ENCODE assay signal across 8 mouse cellular contexts in genomic region chr11:87592354-87592695, GRCm38 (mm10). TPM values are rescaled to one million over a fixed set of nuclear protein-coding genes. Genes with fewer than 3 reads are reported as not detected.
A peak's percentile ranks its signal among the peaks of the same experiment; 100 is the strongest.
DNase-seq lines count a peak whose midpoint lies in the region; ATAC-seq and TF ChIP-seq lines count a peak whose summit lies in the region.

No protein-coding gene starts in this region.

- under 1% methylated on average over 15 of the region's 15 CpGs for WGBS in heart, embryonic 11.5 days (ENCODE audit: insufficient replicate concordance)
- 0% methylated on average over 14 of the region's 15 CpGs for WGBS in forebrain, embryonic 16.5 days
- under 1% methylated on average over 15 of the region's 15 CpGs for WGBS in macrophage (ENCODE audit: missing documents)

- H3K27ac ChIP-seq in heart, embryonic 11.5 days (ENCODE audit: low read depth, low read length), result peak overlapping the region; percentile 94
- H3K27ac ChIP-seq in ES-Bruce4 (ENCODE audit: insufficient read depth, low read length) (peak overlapping the region; percentile 34; the same call in 1 of the 2 replicates), macrophage (peak overlapping the region; percentile 81)
- H3K27ac ChIP-seq in forebrain, embryonic 16.5 days (ENCODE audit: low read length), result peak overlapping the region; percentile 92

- TF ChIP-seq CTCF in ES-Bruce4 (IDR thresholded peaks at IDR 0.05; ENCODE audit: low read depth, low read length), result no peak

- TF ChIP-seq EP300 in ES-Bruce4 (IDR thresholded peaks at IDR 0.05; ENCODE audit: insufficient read depth, low read depth, low read length), result no peak

- no peak for DNase-seq in heart, adult 8-10 months (ENCODE audit: low spot score)
- no peak for DNase-seq in layer of hippocampus, postnatal 36 days
- no peak for DNase-seq in adrenal gland, postnatal 10 days
- DNase-seq in B cell, adult 2 months, result no peak

- H3K27me3 ChIP-seq in heart, embryonic 11.5 days (ENCODE audit: control insufficient read depth, insufficient read depth, low read length), result no peaks in the 10 kb centered on the region
- H3K27me3 ChIP-seq in ES-Bruce4 (ENCODE audit: control insufficient read depth, insufficient read depth, low read length, poor library complexity, severe bottlenecking), result no peaks in the 10 kb centered on the region
- no peaks in the 10 kb centered on the region for H3K27me3 ChIP-seq in forebrain, embryonic 16.5 days (replicated peaks; ENCODE audit: control insufficient read depth, insufficient read depth, low read length)

- H3K79me2 ChIP-seq in macrophage (ENCODE audit: inconsistent target), result peaks cover 18% of the 10 kb centered on the region; the same call in 1 of the 2 replicates

- peak overlapping the region; percentile 79 for H3K9ac ChIP-seq in heart, embryonic 11.5 days (ENCODE audit: low read depth, low read length)
- peak overlapping the region; percentile 70 for H3K9ac ChIP-seq in ES-Bruce4 (ENCODE audit: low read depth, poor library complexity, severe bottlenecking)
- H3K9ac ChIP-seq in forebrain, embryonic 16.5 days (replicated peaks; ENCODE audit: low read depth, low read length), result peak overlapping the region; percentile 77

- H3K4me3 ChIP-seq in heart, embryonic 11.5 days (ENCODE audit: low read depth, low read length), result peak overlapping the region; percentile 70
- peak overlapping the region; percentile 81 for H3K4me3 ChIP-seq in ES-Bruce4 (ENCODE audit: low read depth, low read length)
- peak overlapping the region; percentile 79 for H3K4me3 ChIP-seq in forebrain, embryonic 16.5 days (replicated peaks; ENCODE audit: low read length)
- peak overlapping the region; percentile 71 for H3K4me3 ChIP-seq in macrophage (ENCODE audit: inconsistent target)

- no peak for TF ChIP-seq POLR2A in ES-Bruce4 (IDR thresholded peaks at IDR 0.05; ENCODE audit: insufficient read depth, low read length)

- H3K4me1 ChIP-seq in heart, embryonic 11.5 days (ENCODE audit: control insufficient read depth, insufficient read depth, low read length), result peaks cover 47% of the 10 kb centered on the region
- no peaks in the 10 kb centered on the region for H3K4me1 ChIP-seq in ES-Bruce4 (ENCODE audit: control insufficient read depth, insufficient read depth, low read length)
- H3K4me1 ChIP-seq in forebrain, embryonic 16.5 days (replicated peaks; ENCODE audit: control insufficient read depth, insufficient read depth, low read length), result peaks cover 47% of the 10 kb centered on the region

- peaks cover 5% of the 10 kb centered on the region; the same call in 1 of the 2 replicates for H3K36me3 ChIP-seq in heart, embryonic 11.5 days (ENCODE audit: control insufficient read depth, insufficient read depth, low read length)
- peaks cover 2% of the 10 kb centered on the region; the same call in 1 of the 2 replicates for H3K36me3 ChIP-seq in ES-Bruce4 (ENCODE audit: control insufficient read depth, insufficient read depth, low read length, poor library complexity, severe bottlenecking)
- no peaks in the 10 kb centered on the region for H3K36me3 ChIP-seq in forebrain, embryonic 16.5 days (ENCODE audit: control insufficient read depth, insufficient read depth)
- peaks cover 11% of the 10 kb centered on the region for H3K36me3 ChIP-seq in macrophage (ENCODE audit: inconsistent target)

- H3K4me2 ChIP-seq in heart, embryonic 11.5 days, result peak overlapping the region; percentile 81
- peak overlapping the region; percentile 89 for H3K4me2 ChIP-seq in forebrain, embryonic 16.5 days (ENCODE audit: low read length)

- no peak for ATAC-seq in heart, embryonic 11.5 days (replicated peaks; ENCODE audit: insufficient number of reproducible peaks, low FRiP score, low TSS enrichment)
- ATAC-seq in forebrain, embryonic 16.5 days, result no peak

- no peaks in the 10 kb centered on the region for H3K9me3 ChIP-seq in heart, embryonic 11.5 days (replicated peaks; ENCODE audit: control insufficient read depth, low read length)
- H3K9me3 ChIP-seq in ES-Bruce4 (replicated peaks; ENCODE audit: control insufficient read depth, insufficient read depth, low read length, poor library complexity, severe bottlenecking), result no peaks in the 10 kb centered on the region
- no peaks in the 10 kb centered on the region for H3K9me3 ChIP-seq in forebrain, embryonic 16.5 days (ENCODE audit: control insufficient read depth, low read length)

RNA-seq across cellular contexts. Expression of gene Mtmr4, which starts 0.4 kb away (rescaled TPM):
- 23.4 and 28.1 TPM in 2 replicates for polyA plus RNA-seq in heart, embryonic 11.5 days (2014; fragmentation: Nextera tagmentation; extraction: Ambion mirVana)
- 10 to 100 TPM; 20.6 to 25.1 (median 23.0) TPM for total RNA-seq in heart, adult 8-10 months (2022)
- 47.7 and 50.4 TPM in 2 replicates for polyA plus RNA-seq in ES-Bruce4 (2011; ENCODE audit: insufficient read depth, insufficient read length, low read depth, missing spikeins)
- 65.1 and 71.5 TPM in 2 replicates for polyA plus RNA-seq in forebrain, embryonic 16.5 days (2015; fragmentation: Nextera tagmentation; extraction: Ambion mirVana)
- total RNA-seq in macrophage (2018; cell fraction: chromatin; rRNA removed), result 10 to 100 TPM in 17 of 26 experiments, 1 to 10 TPM in 9; 3.9 to 30.3 (median 19.1) TPM
- total RNA-seq in macrophage (2018; cell fraction: cytosol; rRNA removed), result 10 to 100 TPM in 21 of 26 experiments, 1 to 10 TPM in 5; 4.1 to 22.7 (median 17.4) TPM
- total RNA-seq in macrophage (2018; cell fraction: nucleus; rRNA removed), result 10 to 100 TPM in 21 of 26 experiments, 1 to 10 TPM in 5; 5.0 to 31.2 (median 17.5) TPM
- 9.4 to 13.5 TPM (median 12.0 TPM) in 3 replicates for polyA plus RNA-seq in macrophage (2018)
- 100 to 1,000 TPM in 1 of 2 experiments, 10 to 100 TPM in 1; 91.8 to 109 TPM for total RNA-seq in layer of hippocampus, postnatal 36 days (2021)
- total RNA-seq in adrenal gland, postnatal 10 days (2021), result 10 to 100 TPM; 23.9 to 28.4 TPM

RNA-seq across cellular contexts. Expression of gene Sept4, which starts 23.6 kb away (rescaled TPM):
- 11.7 and 13.3 TPM in 2 replicates for polyA plus RNA-seq in heart, embryonic 11.5 days (2014; fragmentation: Nextera tagmentation; extraction: Ambion mirVana)
- 10 to 100 TPM; 36.5 to 54.5 (median 37.7) TPM for total RNA-seq in heart, adult 8-10 months (2022)
- polyA plus RNA-seq in ES-Bruce4 (2011; ENCODE audit: insufficient read depth, insufficient read length, low read depth, missing spikeins), result 68.5 and 78.6 TPM in 2 replicates
- polyA plus RNA-seq in forebrain, embryonic 16.5 days (2015; fragmentation: Nextera tagmentation; extraction: Ambion mirVana), result 21.9 and 22.9 TPM in 2 replicates
- total RNA-seq in macrophage (2018; cell fraction: chromatin; rRNA removed), result under 1 TPM in 1 of 26 experiments, not detected in 25; 0.73 TPM
- under 1 TPM in 1 of 26 experiments, not detected in 25; 0.18 TPM for total RNA-seq in macrophage (2018; cell fraction: cytosol; rRNA removed)
- not detected for total RNA-seq in macrophage (2018; cell fraction: nucleus; rRNA removed)
- not detected in 3 replicates for polyA plus RNA-seq in macrophage (2018)
- 100 to 1,000 TPM; 158 to 178 TPM for total RNA-seq in layer of hippocampus, postnatal 36 days (2021)
- 10 to 100 TPM; 54.9 to 55.4 TPM for total RNA-seq in adrenal gland, postnatal 10 days (2021)

RNA-seq across cellular contexts. Expression of gene Hsf5, which starts 24.6 kb away (rescaled TPM):
- polyA plus RNA-seq in heart, embryonic 11.5 days (2014; fragmentation: Nextera tagmentation; extraction: Ambion mirVana), result 0.11 and 0.18 TPM in 2 replicates
- total RNA-seq in heart, adult 8-10 months (2022), result under 1 TPM in 2 of 4 experiments, not detected in 2; 0.05 to 0.06 TPM
- polyA plus RNA-seq in ES-Bruce4 (2011; ENCODE audit: insufficient read depth, insufficient read length, low read depth, missing spikeins) (1.5 and 1.6 TPM in 2 replicates), macrophage (2018) (not detected in 3 replicates)
- 0.45 and 0.46 TPM in 2 replicates for polyA plus RNA-seq in forebrain, embryonic 16.5 days (2015; fragmentation: Nextera tagmentation; extraction: Ambion mirVana)
- under 1 TPM in 21 of 26 experiments, not detected in 5; 0.15 to 0.93 (median 0.44) TPM for total RNA-seq in macrophage (2018; cell fraction: chromatin; rRNA removed)
- under 1 TPM in 5 of 26 experiments, not detected in 21; 0.05 to 0.10 (median 0.07) TPM for total RNA-seq in macrophage (2018; cell fraction: cytosol; rRNA removed)
- under 1 TPM in 21 of 26 experiments, not detected in 5; 0.12 to 0.61 (median 0.34) TPM for total RNA-seq in macrophage (2018; cell fraction: nucleus; rRNA removed)
- under 1 TPM; 0.22 to 0.78 TPM for total RNA-seq in layer of hippocampus, postnatal 36 days (2021)
- total RNA-seq in adrenal gland, postnatal 10 days (2021), result under 1 TPM; 0.12 TPM

RNA-seq across cellular contexts. Expression of gene Gm11492, which starts 25.9 kb away (rescaled TPM):
- polyA plus RNA-seq in heart, embryonic 11.5 days (2014; fragmentation: Nextera tagmentation; extraction: Ambion mirVana), result not detected in 2 replicates
- total RNA-seq in heart, adult 8-10 months (2022), result not detected
- polyA plus RNA-seq in ES-Bruce4 (2011; ENCODE audit: insufficient read depth, insufficient read length, low read depth, missing spikeins), result 0.46 TPM in 1 of 2 replicates, not detected in the other
- not detected in 2 replicates for polyA plus RNA-seq in forebrain, embryonic 16.5 days (2015; fragmentation: Nextera tagmentation; extraction: Ambion mirVana)
- not detected for total RNA-seq in macrophage (2018; cell fraction: chromatin; rRNA removed)
- total RNA-seq in macrophage (2018; cell fraction: cytosol; rRNA removed), result not detected
- not detected for total RNA-seq in macrophage (2018; cell fraction: nucleus; rRNA removed)
- not detected in 3 replicates for polyA plus RNA-seq in macrophage (2018)
- total RNA-seq in layer of hippocampus, postnatal 36 days (2021), result not detected
- total RNA-seq in adrenal gland, postnatal 10 days (2021), result not detected

Comparison
In these comparisons a context has a peak if more than half of its experiments do, and no peak if none do; other contexts are left out.
1. H3K27ac ChIP-seq: peak in every context shown above with its lines; median percentile 94 in heart, embryonic 11.5 days; 92 in forebrain, embryonic 16.5 days; 81 in macrophage; 34 in ES-Bruce4.
2. RNA of gene Sept4, which starts 23.6 kb away (polyA plus RNA-seq): 68.5 to 78.6 TPM in ES-Bruce4, 21.9 to 22.9 TPM in forebrain, embryonic 16.5 days and 11.7 to 13.3 TPM in heart, embryonic 11.5 days; not detected in macrophage; every median in the first group is over 10 times any median in the second.
3. Peak in every context shown above with its lines, with median percentiles within 50 percentile points of each other: H3K4me3 ChIP-seq and H3K9ac ChIP-seq.